Mouse (Mus musculus) MEL (cell line): Measurements from ENCODE around the gene Rnf167. TPM values are rescaled to one million over a fixed set of nuclear protein-coding genes. Genes with fewer than 3 reads are reported as not detected.

Experiments used
- DNase-seq: peaks from one replicate; pipeline ENCODE4 v3.0.0; 2011; ENCODE audit warnings: low read depth, low spot score
- H3K27ac ChIP-seq: 2 replicates; pipeline ENCODE4 v1.5.1; 2012; ENCODE audit warnings: low read depth, mild to moderate bottlenecking, control low read depth, low read length, moderate library complexity; ENCODE audit not compliant: control insufficient read depth
- H3K27me3 ChIP-seq, 2 experiments: fragments of 150-350 bp in 1 of 2; sonication (generic) in 1 of 2; 2 replicates each; pipeline ENCODE4 v1.6.1; 2012; ENCODE audit warnings: low read length in 2 of 2, mild to moderate bottlenecking in 2 of 2, improper control_type of control experiment in 1 of 2, moderate library complexity in 1 of 2; ENCODE audit not compliant: insufficient read depth in 2 of 2, control insufficient read depth in 1 of 2
- H3K36me3 ChIP-seq, 2 experiments: 2 replicates each; pipeline ENCODE4 v1.6.1; 2012 to 2014; ENCODE audit warnings: low read length in 2 of 2, improper control_type of control experiment in 1 of 2, inconsistent platforms in 1 of 2, mild to moderate bottlenecking in 1 of 2; ENCODE audit not compliant: insufficient read depth in 2 of 2, control insufficient read depth in 1 of 2
- H3K4me1 ChIP-seq, 2 experiments: fragments of 150-350 bp in 1 of 2; sonication (generic) in 1 of 2; 2 replicates each; pipeline ENCODE4 v1.6.1; 2012; ENCODE audit warnings: low read length in 2 of 2, improper control_type of control experiment in 1 of 2, mild to moderate bottlenecking in 1 of 2; ENCODE audit not compliant: insufficient read depth in 2 of 2, control insufficient read depth in 1 of 2
- H3K4me3 ChIP-seq, 2 experiments: fragments of 150-350 bp in 1 of 2; sonication (generic) in 1 of 2; 2 replicates each; pipeline ENCODE4 v1.5.1; 2012; ENCODE audit warnings: low read depth in 2 of 2, low read length in 2 of 2, mild to moderate bottlenecking in 2 of 2, moderate library complexity in 2 of 2, control low read depth in 1 of 2, improper control_type of control experiment in 1 of 2; ENCODE audit not compliant: control insufficient read depth in 1 of 2, insufficient read depth in 1 of 2
- H3K79me2 ChIP-seq: 2 replicates; pipeline ENCODE4 v1.6.1; 2012; ENCODE audit warnings: mild to moderate bottlenecking, low read length, moderate library complexity; ENCODE audit not compliant: control insufficient read depth, poor library complexity, insufficient read depth
- H3K9ac ChIP-seq: 2 replicates; pipeline ENCODE4 v1.6.1; 2012; ENCODE audit warnings: low read depth, mild to moderate bottlenecking, control low read depth, low read length, moderate library complexity; ENCODE audit not compliant: control insufficient read depth, poor library complexity, severe bottlenecking
- H3K9me3 ChIP-seq: fragments of 150-350 bp; sonication (generic); replicated peaks from 2 replicates; pipeline ENCODE4 v1.6.1; 2012; ENCODE audit warnings: mild to moderate bottlenecking, low read length, improper control_type of control experiment, moderate library complexity; ENCODE audit not compliant: insufficient read depth
- BHLHE40 ChIP-seq: IDR thresholded peaks from 2 replicates; pipeline ENCODE4 v1.6.1; 2012; ENCODE audit warnings: low read depth, mild to moderate bottlenecking, inconsistent platforms, low read length, improper control_type of control experiment, borderline replicate concordance
- CHD2 ChIP-seq: IDR thresholded peaks from 2 replicates; pipeline ENCODE4 v1.6.1; 2011; ENCODE audit warnings: low read length, improper control_type of control experiment
- CTCF ChIP-seq, 3 experiments: IDR thresholded peaks in 2 of 3; conservative IDR thresholded peaks in 1 of 3; 2 replicates each; pipeline ENCODE4 v1.5.1; 2011 to 2012; ENCODE audit warnings: low read length in 3 of 3, low read depth in 2 of 3, mild to moderate bottlenecking in 2 of 3, improper control_type of control experiment in 1 of 3, inconsistent platforms in 1 of 3, mixed read lengths in 1 of 3, moderate library complexity in 1 of 3; ENCODE audit not compliant: control insufficient read depth in 1 of 3, insufficient read depth in 1 of 3, poor library complexity in 1 of 3, severe bottlenecking in 1 of 3
- E2F4 ChIP-seq: IDR thresholded peaks from 2 replicates; pipeline ENCODE4 v1.6.1; 2011; ENCODE audit warnings: low read depth, low read length, improper control_type of control experiment, borderline replicate concordance
- EP300 ChIP-seq, 2 experiments: IDR thresholded peaks; 2 replicates each; pipeline ENCODE4 v1.6.1; 2011; ENCODE audit warnings: improper control_type of control experiment in 2 of 2, low read length in 2 of 2, low read depth in 1 of 2, mild to moderate bottlenecking in 1 of 2
- ETS1 ChIP-seq: IDR thresholded peaks from 2 replicates; pipeline ENCODE4 v1.6.1; 2012; ENCODE audit warnings: low read depth, mild to moderate bottlenecking, inconsistent platforms, low read length, improper control_type of control experiment, moderate library complexity
- GABPA ChIP-seq: IDR thresholded peaks from 2 replicates; pipeline ENCODE4 v1.6.1; 2012; ENCODE audit warnings: low read depth, mild to moderate bottlenecking, inconsistent platforms, low read length, improper control_type of control experiment, moderate library complexity
- HCFC1 ChIP-seq: IDR thresholded peaks from 2 replicates; pipeline ENCODE4 v1.6.1; 2012; ENCODE audit warnings: low read depth, mild to moderate bottlenecking, inconsistent platforms, low read length, improper control_type of control experiment, moderate library complexity
- JUND ChIP-seq: IDR thresholded peaks from 2 replicates; pipeline ENCODE4 v1.6.1; 2011; ENCODE audit warnings: low read depth, mild to moderate bottlenecking, improper control_type of control experiment, low read length
- KAT2A ChIP-seq: conservative IDR thresholded peaks from 2 replicates; pipeline ENCODE4 v1.6.1; 2012; ENCODE audit warnings: low read depth, low read length, improper control_type of control experiment, inconsistent platforms
- MAFK ChIP-seq: IDR thresholded peaks from 2 replicates; pipeline ENCODE4 v1.6.1; 2011; ENCODE audit warnings: low read depth, mild to moderate bottlenecking, low read length, improper control_type of control experiment, borderline replicate concordance
- MAX ChIP-seq: IDR thresholded peaks from 2 replicates; pipeline ENCODE4 v1.6.1; 2011; ENCODE audit warnings: low read length, improper control_type of control experiment
- MAZ ChIP-seq: IDR thresholded peaks from 2 replicates; pipeline ENCODE4 v1.6.1; 2012; ENCODE audit warnings: low read depth, mild to moderate bottlenecking, inconsistent platforms, low read length, improper control_type of control experiment
- MEF2A ChIP-seq: IDR thresholded peaks from 2 replicates; pipeline ENCODE4 v1.6.1; 2014; ENCODE audit warnings: low read depth, mild to moderate bottlenecking, inconsistent platforms, low read length, improper control_type of control experiment; ENCODE audit not compliant: poor library complexity, insufficient replicate concordance, severe bottlenecking; ENCODE audit errors: extremely low read depth
- MYB ChIP-seq: IDR thresholded peaks from 2 replicates; pipeline ENCODE4 v1.6.1; 2011; ENCODE audit warnings: mild to moderate bottlenecking, low read depth, low read length, improper control_type of control experiment
- MYC ChIP-seq: IDR thresholded peaks from 2 replicates; pipeline ENCODE4 v1.6.1; 2011; ENCODE audit warnings: low read depth, mild to moderate bottlenecking, low read length, improper control_type of control experiment, moderate library complexity
- NELFE ChIP-seq: IDR thresholded peaks from 2 replicates; pipeline ENCODE4 v1.6.1; 2011; ENCODE audit warnings: low read depth, low read length, improper control_type of control experiment
- POLR2A ChIP-seq, 2 experiments: IDR thresholded peaks; 2 replicates each; pipeline ENCODE4 v1.6.1; 2011 to 2012; ENCODE audit warnings: low read length in 2 of 2, mild to moderate bottlenecking in 2 of 2, control low read depth in 1 of 2, improper control_type of control experiment in 1 of 2, low read depth in 1 of 2, moderate library complexity in 1 of 2; ENCODE audit not compliant: control insufficient read depth in 1 of 2, insufficient read depth in 1 of 2, poor library complexity in 1 of 2
- POLR2AphosphoS2 ChIP-seq: IDR thresholded peaks from 2 replicates; pipeline ENCODE4 v1.6.1; 2011; ENCODE audit warnings: low read length, improper control_type of control experiment
- POLR2AphosphoS5 ChIP-seq: IDR thresholded peaks from 2 replicates; pipeline ENCODE4 v1.6.1; 2012; ENCODE audit warnings: low read depth, borderline replicate concordance, mild to moderate bottlenecking, inconsistent platforms, low read length, moderate library complexity, mixed read lengths
- RAD21 ChIP-seq: IDR thresholded peaks from 2 replicates; pipeline ENCODE4 v1.6.1; 2011; ENCODE audit warnings: mild to moderate bottlenecking, low read depth, low read length, improper control_type of control experiment
- RCOR1 ChIP-seq: IDR thresholded peaks from 2 replicates; pipeline ENCODE4 v1.6.1; 2012; ENCODE audit warnings: low read depth, mild to moderate bottlenecking, inconsistent platforms, low read length, improper control_type of control experiment
- SIN3A ChIP-seq: IDR thresholded peaks from 2 replicates; pipeline ENCODE4 v1.6.1; 2012; ENCODE audit warnings: low read length, improper control_type of control experiment, inconsistent platforms
- SMC3 ChIP-seq: IDR thresholded peaks from 2 replicates; pipeline ENCODE4 v1.6.1; 2011; ENCODE audit warnings: low read depth, low read length, improper control_type of control experiment
- TAL1 ChIP-seq: IDR thresholded peaks from 2 replicates; pipeline ENCODE4 v1.6.1; 2012; ENCODE audit warnings: mild to moderate bottlenecking, inconsistent platforms, low read length, moderate library complexity, mixed read lengths
- TBP ChIP-seq: IDR thresholded peaks from 2 replicates; pipeline ENCODE4 v1.8.0; 2011; ENCODE audit warnings: low read depth, low read length, improper control_type of control experiment
- USF1 ChIP-seq: IDR thresholded peaks from 2 replicates; pipeline ENCODE4 v1.6.1; 2014; ENCODE audit warnings: low read depth, mild to moderate bottlenecking, inconsistent platforms, low read length, improper control_type of control experiment, moderate library complexity
- ZC3H11A ChIP-seq: IDR thresholded peaks from 2 replicates; pipeline ENCODE4 v1.6.1; 2012; ENCODE audit warnings: low read depth, mild to moderate bottlenecking, inconsistent platforms, low read length, improper control_type of control experiment
- ZKSCAN1 ChIP-seq: IDR thresholded peaks from 2 replicates; pipeline ENCODE4 v1.6.1; 2012; ENCODE audit warnings: low read depth, mild to moderate bottlenecking, inconsistent platforms, low read length, improper control_type of control experiment, moderate library complexity
- ZNF384 ChIP-seq: IDR thresholded peaks from 2 replicates; pipeline ENCODE4 v1.6.1; 2012; ENCODE audit warnings: low read depth, mild to moderate bottlenecking, inconsistent platforms, low read length, improper control_type of control experiment
- polyA plus RNA-seq, 2 experiments: library from polyadenylated mRNA; stranded (reverse) in 1 of 2; unstranded in 1 of 2; fragments of >175 nt in 1 of 2; fragments of >200 nt in 1 of 2; gene quantifications; 2 replicates each; pipeline versions ENCODE4 v1.2.1 to v1.2.4; 2012; ENCODE audit warnings: low replicate concordance in 2 of 2, low read depth in 1 of 2; ENCODE audit not compliant: insufficient read length in 2 of 2, insufficient read depth in 1 of 2, missing spikeins in 1 of 2
- total RNA-seq: library from RNA; depleted of rRNA; stranded (reverse); fragments of 300-350 nt; gene quantifications from 2 replicates; pipeline ENCODE4 v1.2.3, GENCODE M21; 2012

The Rnf167 gene
- total and polyA plus RNA-seq, 3 experiments: 31.4 to 44.4 TPM; not detected in 1

DNA sequence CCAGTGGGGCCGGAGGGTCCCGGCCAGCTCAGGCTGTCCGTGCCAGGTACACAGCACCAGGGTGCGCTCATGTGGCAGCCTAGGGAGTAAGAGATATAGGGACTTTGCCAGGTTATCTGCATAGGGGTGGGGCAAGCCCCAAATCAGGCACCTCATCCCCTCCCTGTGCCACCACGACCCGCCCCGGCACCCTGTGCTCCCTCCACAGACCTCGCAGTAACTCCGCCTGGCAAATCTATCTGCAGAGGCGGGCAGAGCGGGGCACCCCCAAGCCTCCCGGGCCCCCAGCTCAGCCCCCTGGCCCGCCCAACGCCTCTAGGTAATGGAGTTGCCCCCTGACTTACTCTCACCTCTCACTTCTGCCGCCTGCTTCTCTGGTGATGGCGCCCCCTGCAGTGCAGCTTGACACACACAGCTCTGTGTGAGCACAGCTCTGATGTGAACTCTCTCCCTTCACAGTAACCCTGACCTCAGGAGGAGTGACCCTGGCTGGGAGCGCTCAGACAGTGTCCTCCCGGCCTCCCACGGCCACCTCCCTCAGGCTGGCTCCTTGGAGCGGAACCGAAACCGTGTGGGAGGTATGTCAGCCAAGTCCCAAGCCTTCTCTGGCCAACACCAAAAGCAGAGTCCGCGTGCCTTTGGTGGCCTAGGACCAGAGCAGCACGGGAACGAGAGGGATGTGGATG is 38.5 kb upstream of the Rnf167 start:
- Histone ChIP-seq H3K9ac (no peak overlapping the region), H3K27me3 (no peaks in the 10 kb centered on the region), H3K27ac (no peak overlapping the region), H3K79me2 (no peaks in the 10 kb centered on the region), H3K36me3 (peaks cover 0 to 11% of the 10 kb centered on the region in 2 experiments; a peak in 2 of 4 replicates), H3K9me3 (no peaks in the 10 kb centered on the region), H3K4me1 (no peaks in the 10 kb centered on the region), H3K4me3 (no peak overlapping the region)
- peak; percentile 53 for DNase-seq
- TF ChIP-seq HCFC1 (no peak), SMC3 (peak; percentile 71), ZC3H11A (peak; percentile 30), RAD21 (peak; percentile 28), RCOR1 (no peak), CTCF (IDR thresholded peaks at IDR 0.05 in 2 of 3, conservative IDR thresholded peaks at IDR 0.05 in 1 of 3; ENCODE audit: control insufficient read depth in 1 of 3, insufficient read depth in 1 of 3, low read depth in 2 of 3, low read length in 3 of 3, poor library complexity in 1 of 3, severe bottlenecking in 1 of 3) (peak; percentile 53 to 91 (median 69); a peak in 5 of 6 replicates)

- H3K9me3 ChIP-seq: no peaks in the 10 kb centered on the region
- H3K27me3 ChIP-seq: no peaks in the 10 kb centered on the region
- H3K4me3 ChIP-seq: no peak overlapping the region
- H3K27ac ChIP-seq: no peak overlapping the region
- TF ChIP-seq RAD21 (peak; percentile 12), POLR2AphosphoS2 (no peak), MAZ (no peak), JUND (no peak), BHLHE40 (no peak), HCFC1 (no peak), MAFK (no peak), TBP (no peak), ETS1 (no peak), CHD2 (no peak), KAT2A (no peak), CTCF (IDR thresholded peaks at IDR 0.05 in 2 of 3, conservative IDR thresholded peaks at IDR 0.05 in 1 of 3; ENCODE audit: control insufficient read depth in 1 of 3, insufficient read depth in 1 of 3, low read depth in 2 of 3, low read length in 3 of 3, poor library complexity in 1 of 3, severe bottlenecking in 1 of 3) (peak; percentile 13 to 49 (median 44); a peak in 4 of 6 replicates), POLR2A (IDR thresholded peaks at IDR 0.05; ENCODE audit: control insufficient read depth in 1 of 2, insufficient read depth in 1 of 2, low read depth in 1 of 2, low read length in 2 of 2, poor library complexity in 1 of 2) (no peak), ZC3H11A (0 out of 2 replicates have a peak, but pooled peaks have one; percentile 6), EP300 (IDR thresholded peaks at IDR 0.05; ENCODE audit: low read depth in 1 of 2, low read length in 2 of 2) (no peak), SMC3 (peak; percentile 48), ZNF384 (no peak), E2F4 (no peak), MYB (no peak), ZKSCAN1 (no peak), SIN3A (no peak), POLR2AphosphoS5 (no peak), MYC (no peak), NELFE (no peak), MAX (no peak), USF1 (no peak), GABPA (no peak), TAL1 (no peak), MEF2A (no peak)
- H3K79me2 ChIP-seq: no peaks in the 10 kb centered on the region
- no peak for DNase-seq
- H3K36me3 ChIP-seq: peaks cover 0 to 8% of the 10 kb centered on the region in 2 experiments; a peak in 2 of 4 replicates
- peaks cover 0 to 3% of the 10 kb centered on the region in 2 experiments; a peak in 1 of 4 replicates for H3K4me1 ChIP-seq
- no peak overlapping the region for H3K9ac ChIP-seq
Observed at GRCm38 (mm10) chr11:70610752-70611151, 36.3 kb upstream of the Rnf167 start.
